Mouse (Mus musculus) frontal cortex, adult (tissue): ENCODE measurements around the gene Pycr2.

Source experiments
- ATAC-seq: cut with Nextera tagmentation; 2 replicates; pipeline ENCODE4 v1.9.2; 2017; ENCODE audit warnings: mild to moderate bottlenecking, moderate library complexity, mixed read lengths; ENCODE audit not compliant: low TSS enrichment

Pycr2 gene

GRCm38 (mm10) chr1:180940776-180941460 is 36.8 kb downstream of the Pycr2 start:
- no peak for ATAC-seq

DNA sequence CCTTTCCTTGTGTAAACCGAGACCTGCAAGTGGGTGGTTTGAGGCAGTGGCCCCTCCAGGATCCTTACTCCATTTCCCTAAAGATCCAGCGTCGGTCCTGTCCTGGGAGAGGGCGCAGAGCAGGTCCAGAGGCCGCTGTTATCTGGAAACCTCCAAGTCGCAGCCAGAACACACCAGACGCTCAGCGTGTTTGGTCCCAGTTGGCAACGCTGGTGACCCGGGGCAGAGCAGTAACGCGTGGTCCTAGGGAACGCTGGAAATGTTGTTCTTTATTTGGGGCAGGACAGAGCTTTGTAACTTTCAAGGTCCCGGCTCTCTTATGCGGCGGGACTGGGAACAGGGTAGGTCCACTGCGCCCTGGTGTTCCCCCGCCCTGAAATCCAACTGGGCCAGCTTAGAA is 37.6 kb downstream of the Pycr2 start:
- ATAC-seq = no peak

GRCm38 (mm10) chr1:180942166-180943031 is 38.3 kb downstream of the Pycr2 start, which contains the start of gene Tmem63a:
Tmem63a (plus strand) TSS chr1:180942344.
- peak; percentile 45 for ATAC-seq

DNA sequence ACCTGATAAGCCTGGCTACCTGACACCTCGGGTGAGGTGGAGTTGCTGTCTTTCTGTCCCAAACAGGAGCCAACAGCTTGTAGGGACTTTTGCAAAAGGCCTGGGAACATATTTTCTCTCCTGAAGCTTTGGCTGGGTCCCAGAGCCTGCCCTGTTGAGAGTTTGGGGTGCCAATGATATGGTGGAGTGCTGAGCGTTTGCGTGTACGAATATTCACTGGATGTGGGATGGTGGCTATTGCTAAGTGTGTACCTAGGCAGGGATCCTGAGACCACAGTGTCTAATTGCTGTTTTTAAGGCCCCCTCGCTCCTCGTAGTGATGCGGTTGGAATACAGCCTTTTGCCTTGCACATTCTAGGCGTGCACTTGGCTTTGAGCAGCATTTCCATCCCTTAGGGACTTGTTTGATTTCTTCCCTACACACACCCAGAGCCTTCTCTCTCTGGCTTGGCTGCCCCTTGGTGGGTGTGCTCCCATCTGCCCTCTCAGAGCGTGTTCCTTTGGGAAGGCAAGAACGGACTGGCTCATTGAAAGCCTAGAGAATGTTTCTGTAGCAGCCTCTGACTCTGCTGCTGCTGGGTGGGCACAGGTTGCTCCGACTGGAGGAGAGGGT is 39.0 kb downstream of the Pycr2 start:
- no peak for ATAC-seq

DNA sequence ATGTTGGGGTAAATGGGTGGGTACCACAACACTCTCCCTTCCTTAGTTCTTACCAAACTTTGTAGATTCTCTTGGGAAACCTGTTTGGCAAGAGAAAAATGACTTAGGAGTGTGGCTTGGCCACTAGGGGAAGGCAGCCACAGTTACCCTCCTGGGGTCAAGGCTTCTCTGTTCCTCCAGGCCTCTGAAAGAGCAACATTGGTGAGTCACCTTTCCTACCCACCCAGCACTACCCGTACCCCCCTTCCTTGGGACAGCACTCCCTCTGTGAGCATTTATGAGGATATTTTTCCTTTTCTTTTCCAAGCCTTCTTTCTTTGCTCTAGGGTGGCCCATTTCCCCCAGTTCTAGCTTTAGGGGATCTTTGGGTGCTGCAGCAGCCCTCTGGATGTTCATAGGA is 39.8 kb downstream of the Pycr2 start:
- no peak for ATAC-seq

DNA sequence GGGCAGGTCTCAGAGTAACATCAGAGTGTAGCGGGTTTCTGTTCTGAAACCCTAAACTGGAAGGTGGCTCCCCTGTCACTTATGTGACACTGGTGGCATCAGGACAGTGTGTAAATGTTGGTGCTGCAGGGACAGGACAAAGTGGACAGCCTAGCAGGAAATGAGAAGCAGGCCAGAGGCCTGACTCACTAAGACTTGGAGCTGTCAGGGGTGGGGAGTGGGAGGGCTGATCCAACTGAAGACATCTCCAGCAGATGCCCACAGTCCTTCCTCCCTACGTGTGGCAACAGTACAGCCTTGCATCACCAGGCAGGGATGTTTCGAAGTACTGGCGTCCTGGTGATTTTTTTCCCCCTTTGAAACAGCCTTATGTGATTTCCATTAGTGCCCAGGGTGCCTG is 40.5 kb downstream of the Pycr2 start:
- ATAC-seq = no peak

DNA sequence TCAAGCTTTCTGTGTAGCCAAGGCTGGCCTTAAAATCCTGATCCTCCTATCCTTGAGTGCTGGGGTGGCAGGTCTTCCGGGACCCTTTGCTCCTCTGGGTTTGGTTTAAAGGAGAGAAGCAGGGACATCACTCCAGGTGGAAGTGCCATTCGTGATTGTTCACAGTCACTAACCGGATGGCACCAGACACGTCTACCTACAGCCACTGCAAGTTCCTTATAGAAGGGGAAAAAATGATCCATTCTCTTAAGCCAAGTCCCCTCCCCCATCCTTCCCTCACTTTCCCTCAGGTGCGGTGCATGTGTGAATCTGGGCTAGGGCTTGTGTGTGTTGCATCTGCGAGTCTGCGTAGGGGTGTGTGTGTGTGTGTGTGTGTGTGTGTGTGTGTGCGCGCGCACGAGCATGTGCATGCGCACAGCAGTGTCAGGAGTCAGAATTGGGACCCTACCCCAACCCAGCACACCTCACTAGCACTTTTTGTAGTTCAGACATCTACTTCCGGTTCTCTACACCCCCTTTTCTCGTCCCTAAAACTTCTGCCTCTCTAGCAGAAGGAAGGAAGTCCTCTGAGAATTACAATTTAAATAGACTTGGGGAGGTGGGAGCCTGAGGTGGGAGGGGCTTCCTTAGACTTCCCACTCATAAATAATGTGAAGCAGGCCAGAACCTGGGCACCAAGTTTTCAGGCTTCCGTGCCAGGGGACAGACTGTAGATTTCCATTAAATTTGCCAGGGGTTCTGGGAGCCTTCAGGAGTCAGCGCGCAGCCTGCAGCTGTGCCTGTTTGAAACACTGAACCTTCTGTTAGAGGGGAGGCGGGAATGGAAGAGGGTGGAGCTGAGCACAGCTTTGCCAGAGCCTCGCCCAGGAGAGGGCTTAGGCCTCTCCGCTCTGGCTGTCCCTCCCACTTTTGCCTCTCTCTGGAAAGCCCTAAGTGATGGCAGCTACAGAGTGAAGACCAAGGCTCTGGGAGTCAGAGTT is 41.2 kb downstream of the Pycr2 start:
- ATAC-seq = peak; percentile 48

DNA sequence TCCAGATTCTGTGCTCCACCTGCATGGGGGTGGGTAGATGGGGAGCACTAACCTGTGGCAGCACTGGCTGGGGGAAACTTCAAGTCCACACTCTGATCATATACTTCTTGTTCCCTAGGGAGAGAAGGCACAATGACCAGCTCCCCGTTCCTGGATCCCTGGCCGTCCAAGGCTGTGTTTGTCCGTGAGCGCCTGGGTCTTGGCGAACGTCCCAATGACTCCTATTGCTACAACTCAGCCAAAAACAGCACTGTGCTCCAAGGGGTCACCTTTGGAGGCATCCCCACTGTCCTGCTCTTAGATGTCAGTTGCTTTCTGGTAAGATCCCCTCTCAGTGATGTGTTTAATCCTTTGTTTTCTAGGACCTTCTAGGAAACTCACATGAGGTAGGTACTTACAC is 42.4 kb downstream of the Pycr2 start:
- no peak for ATAC-seq

DNA sequence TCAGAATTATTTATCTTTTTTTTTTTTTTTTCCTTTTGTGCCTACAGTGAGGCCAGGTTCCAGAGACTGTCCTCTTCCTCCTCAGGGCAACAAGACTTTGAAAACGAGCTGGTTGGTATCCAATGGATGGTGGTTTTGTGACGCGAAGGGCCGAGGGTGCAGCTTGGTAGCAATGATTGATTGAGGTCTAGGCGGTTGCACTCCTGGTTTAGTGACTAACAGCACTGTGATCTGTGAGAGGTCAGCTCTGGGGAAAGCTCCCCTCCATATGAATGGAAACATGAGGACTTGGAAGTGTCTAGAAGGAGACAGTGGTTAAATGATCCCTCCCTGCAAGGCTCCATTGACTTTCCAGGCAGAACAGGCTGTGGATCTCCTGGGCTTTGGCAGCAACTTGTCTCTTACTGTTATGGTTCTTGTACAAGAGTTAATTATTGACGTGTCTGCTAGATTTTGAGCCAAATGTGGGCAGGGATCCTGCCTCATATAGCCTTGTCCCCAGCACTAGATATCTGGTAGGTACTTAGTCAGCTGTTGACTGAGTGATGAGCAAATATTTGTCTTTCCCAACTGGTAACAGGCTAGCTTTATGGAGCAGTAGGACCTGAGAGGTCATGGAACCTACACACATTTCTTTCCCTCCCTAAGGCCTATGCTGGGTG is 48.1 kb downstream of the Pycr2 start:
- ATAC-seq = no peak

- no peak; the same call in 1 of the 2 replicates for ATAC-seq
These were observed 48.7 kb downstream of the Pycr2 start for GRCm38 (mm10) chr1:180952808-180953207.

DNA sequence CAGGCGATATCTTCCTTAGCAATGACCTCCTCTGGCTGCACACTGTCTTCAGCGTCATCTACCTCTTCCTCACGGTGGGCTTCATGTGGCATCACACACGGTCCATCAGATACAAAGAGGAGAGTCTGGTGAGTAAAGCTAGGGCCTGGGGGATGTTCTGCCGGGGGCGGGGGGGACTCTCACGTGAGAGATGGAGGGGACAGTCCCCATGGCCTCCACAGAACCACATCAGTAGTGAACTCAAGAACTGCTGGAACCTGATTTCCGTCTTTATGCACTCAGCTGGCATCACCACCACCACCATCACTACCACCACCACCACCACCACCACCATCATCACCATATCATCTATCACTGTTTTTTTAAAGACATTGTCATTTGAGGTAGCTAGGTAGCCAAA is 52.3 kb downstream of the Pycr2 start:
- ATAC-seq = no peak

GRCm38 (mm10) chr1:180956973-180957381 is 52.9 kb downstream of the Pycr2 start:
- ATAC-seq = no peak
